Mouse (Mus musculus): ENCODE measurements around the gene Skap2. TPM values are rescaled to one million over a fixed set of nuclear protein-coding genes. Genes with fewer than 3 reads are reported as not detected.

The Skap2 gene
- polyA plus RNA-seq, 1 experiment from 2014 or later, result 10.6 TPM

- no peak overlapping the region for H3K4me2 ChIP-seq
- no peak for ATAC-seq (ENCODE audit: insufficient number of reproducible peaks, insufficient read depth, low FRiP score, low TSS enrichment, low read depth)
- H3K9ac ChIP-seq, result no peak overlapping the region
- no peaks in the 10 kb centered on the region for H3K4me1 ChIP-seq
- no peak overlapping the region for H3K27ac ChIP-seq
- H3K9me3 ChIP-seq, result no peaks in the 10 kb centered on the region
- WGBS, result 76% methylated on average over 9 of the region's 9 CpGs
- H3K4me3 ChIP-seq, result no peak overlapping the region
- no peaks in the 10 kb centered on the region for H3K36me3 ChIP-seq
- H3K27me3 ChIP-seq, result no peaks in the 10 kb centered on the region
Measured at GRCm38 (mm10) chr6:51824136-51824830, 188.1 kb downstream of the Skap2 start.

GRCm38 (mm10) chr6:51822049-51822448, 190.3 kb downstream of the Skap2 start:
- WGBS, result 78% methylated on average over 4 of the region's 4 CpGs
- ATAC-seq (ENCODE audit: insufficient number of reproducible peaks, insufficient read depth, low FRiP score, low TSS enrichment, low read depth), result no peak

GRCm38 (mm10) chr6:51820853-51821252, 191.5 kb downstream of the Skap2 start:
- 77% methylated on average over 5 of the region's 5 CpGs for WGBS
- Histone ChIP-seq H3K9me3 (no peaks in the 10 kb centered on the region), H3K36me3 (no peaks in the 10 kb centered on the region), H3K4me1 (no peaks in the 10 kb centered on the region), H3K4me2 (no peak overlapping the region), H3K9ac (no peak overlapping the region), H3K4me3 (no peak overlapping the region), H3K27me3 (no peaks in the 10 kb centered on the region), H3K27ac (no peak overlapping the region)
- ATAC-seq (ENCODE audit: insufficient number of reproducible peaks, insufficient read depth, low FRiP score, low TSS enrichment, low read depth), result no peak

More at GRCm38 (mm10) chr6:51822049-51822448, 190.3 kb downstream of the Skap2 start:
- H3K4me1 ChIP-seq, result no peaks in the 10 kb centered on the region
- no peaks in the 10 kb centered on the region for H3K9me3 ChIP-seq
- no peaks in the 10 kb centered on the region for H3K27me3 ChIP-seq
- H3K4me2 ChIP-seq, result no peak overlapping the region
- H3K36me3 ChIP-seq, result no peaks in the 10 kb centered on the region
- H3K27ac ChIP-seq, result no peak overlapping the region
- H3K4me3 ChIP-seq, result no peak overlapping the region
- no peak overlapping the region for H3K9ac ChIP-seq

- H3K9me3 ChIP-seq, result no peaks in the 10 kb centered on the region
- no peaks in the 10 kb centered on the region for H3K27me3 ChIP-seq
- WGBS, result 86% methylated on average over 6 of the region's 6 CpGs
- ATAC-seq (ENCODE audit: insufficient number of reproducible peaks, insufficient read depth, low FRiP score, low TSS enrichment, low read depth), result no peak
- no peak overlapping the region for H3K27ac ChIP-seq
- H3K4me3 ChIP-seq, result no peak overlapping the region
- H3K4me2 ChIP-seq, result no peak overlapping the region
- H3K9ac ChIP-seq, result no peak overlapping the region
- no peaks in the 10 kb centered on the region for H3K4me1 ChIP-seq
- no peaks in the 10 kb centered on the region for H3K36me3 ChIP-seq
Measured at GRCm38 (mm10) chr6:51816892-51817621, 195.3 kb downstream of the Skap2 start.

GRCm38 (mm10) chr6:51810906-51811305, 201.4 kb downstream of the Skap2 start:
- no peaks in the 10 kb centered on the region for H3K27me3 ChIP-seq
- 89% methylated on average over 4 of the region's 4 CpGs for WGBS
- no peak for ATAC-seq (ENCODE audit: insufficient number of reproducible peaks, insufficient read depth, low FRiP score, low TSS enrichment, low read depth)
- H3K4me2 ChIP-seq, result no peak overlapping the region
- no peak overlapping the region for H3K9ac ChIP-seq
- no peak overlapping the region for H3K4me3 ChIP-seq
- H3K9me3 ChIP-seq, result no peaks in the 10 kb centered on the region
- no peaks in the 10 kb centered on the region for H3K36me3 ChIP-seq
- no peak overlapping the region for H3K27ac ChIP-seq
- H3K4me1 ChIP-seq, result peaks cover 9% of the 10 kb centered on the region

GRCm38 (mm10) chr6:51809164-51809824, 203.1 kb downstream of the Skap2 start:
- ATAC-seq (ENCODE audit: insufficient number of reproducible peaks, insufficient read depth, low FRiP score, low TSS enrichment, low read depth), result no peak
- Histone ChIP-seq H3K27me3 (no peaks in the 10 kb centered on the region), H3K4me3 (no peak overlapping the region), H3K4me1 (peaks cover 9% of the 10 kb centered on the region), H3K27ac (0 out of 2 replicates have a peak overlapping the region, but pooled peaks have one; percentile 5), H3K4me2 (no peak overlapping the region), H3K9ac (no peak overlapping the region), H3K9me3 (no peaks in the 10 kb centered on the region), H3K36me3 (no peaks in the 10 kb centered on the region)
- WGBS, result 35% methylated on average over 12 of the region's 12 CpGs

- Histone ChIP-seq H3K4me2 (no peak overlapping the region), H3K27ac (no peak overlapping the region), H3K4me1 (peaks cover 9% of the 10 kb centered on the region), H3K9ac (no peak overlapping the region), H3K36me3 (no peaks in the 10 kb centered on the region), H3K9me3 (no peaks in the 10 kb centered on the region), H3K4me3 (no peak overlapping the region), H3K27me3 (no peaks in the 10 kb centered on the region)
- 66% methylated on average over 6 of the region's 6 CpGs for WGBS
- ATAC-seq (ENCODE audit: insufficient number of reproducible peaks, insufficient read depth, low FRiP score, low TSS enrichment, low read depth), result no peak
Measured at GRCm38 (mm10) chr6:51808011-51808410, 204.3 kb downstream of the Skap2 start.

Other genes starting within 250 kb of the Skap2 start
- gene Hoxa1, start 145.8 kb upstream of the Skap2 start, polyA plus RNA-seq (2015; fragmentation: Nextera tagmentation; extraction: Ambion mirVana), result 0.21 and 0.84 TPM in 2 replicates
- gene Hoxa2, start 152.3 kb upstream of the Skap2 start, polyA plus RNA-seq (2015; fragmentation: Nextera tagmentation; extraction: Ambion mirVana), result 0.19 and 1.6 TPM in 2 replicates
- gene 5730596B20Rik, start 164.9 kb upstream of the Skap2 start, polyA plus RNA-seq (2015; fragmentation: Nextera tagmentation; extraction: Ambion mirVana), result 0.08 TPM in 1 of 2 replicates, not detected in the other
- 0.46 TPM in 1 of 2 replicates, not detected in the other for gene Hoxa4, start 179.2 kb upstream of the Skap2 start, polyA plus RNA-seq (2015; fragmentation: Nextera tagmentation; extraction: Ambion mirVana)
- gene Hoxa5, start 192.0 kb upstream of the Skap2 start, polyA plus RNA-seq (2015; fragmentation: Nextera tagmentation; extraction: Ambion mirVana), result 0.18 and 4.8 TPM in 2 replicates
- 0.81 TPM in 1 of 2 replicates, not detected in the other for gene Hoxa6, start 196.2 kb upstream of the Skap2 start, polyA plus RNA-seq (2015; fragmentation: Nextera tagmentation; extraction: Ambion mirVana)
- 0.52 TPM in 1 of 2 replicates, not detected in the other for gene Hoxa3, start 200.8 kb upstream of the Skap2 start, polyA plus RNA-seq (2015; fragmentation: Nextera tagmentation; extraction: Ambion mirVana)
- not detected in 2 replicates for gene Gm28308, start 200.8 kb upstream of the Skap2 start, polyA plus RNA-seq (2015; fragmentation: Nextera tagmentation; extraction: Ambion mirVana)
- not detected in 2 replicates for gene Hoxa7, start 209.3 kb upstream of the Skap2 start, polyA plus RNA-seq (2015; fragmentation: Nextera tagmentation; extraction: Ambion mirVana)
- gene Hoxa9, start 218.5 kb upstream of the Skap2 start, polyA plus RNA-seq (2015; fragmentation: Nextera tagmentation; extraction: Ambion mirVana), result not detected in 2 replicates
- 0.13 TPM in 1 of 2 replicates, not detected in the other for gene Hoxa10, start 228.3 kb upstream of the Skap2 start, polyA plus RNA-seq (2015; fragmentation: Nextera tagmentation; extraction: Ambion mirVana)
- gene Hoxa11, start 233.3 kb upstream of the Skap2 start, polyA plus RNA-seq (2015; fragmentation: Nextera tagmentation; extraction: Ambion mirVana), result not detected in 2 replicates
- gene Hoxa13, start 248.3 kb upstream of the Skap2 start, polyA plus RNA-seq (2015; fragmentation: Nextera tagmentation; extraction: Ambion mirVana), result not detected in 2 replicates